Mouse (Mus musculus) erythroid progenitor cell, adult 5-6 weeks (primary cell): ENCODE data around the gene Olfr853. TPM values are rescaled to one million over a fixed set of nuclear protein-coding genes. Genes with fewer than 3 reads are reported as not detected.

Experiments used
- ATAC-seq: replicated peaks from 2 replicates; pipeline ENCODE4 v1.8.0; 2016; ENCODE audit warnings: moderate number of reproducible peaks, mild to moderate bottlenecking, moderate TSS enrichment, inconsistent platforms; ENCODE audit not compliant: poor library complexity, low FRiP score, severe bottlenecking
- total RNA-seq, 2 experiments: library from RNA; stranded (forward) in 1 of 2; stranded (reverse) in 1 of 2; fragments of 150-400 nt in 1 of 2; fragments of 186-747, 209-891 nt in 1 of 2; gene quantifications; 2 replicates each; pipeline versions ENCODE4 v1.2.3 to v1.2.4; 2015 to 2017; ENCODE audit warnings: low replicate concordance in 2 of 2

Olfr853 gene
- total RNA-seq (2015; ENCODE audit: low replicate concordance) (not detected in 2 replicates), total RNA-seq (2017; ENCODE audit: low replicate concordance) (not detected in 2 replicates)

DNA sequence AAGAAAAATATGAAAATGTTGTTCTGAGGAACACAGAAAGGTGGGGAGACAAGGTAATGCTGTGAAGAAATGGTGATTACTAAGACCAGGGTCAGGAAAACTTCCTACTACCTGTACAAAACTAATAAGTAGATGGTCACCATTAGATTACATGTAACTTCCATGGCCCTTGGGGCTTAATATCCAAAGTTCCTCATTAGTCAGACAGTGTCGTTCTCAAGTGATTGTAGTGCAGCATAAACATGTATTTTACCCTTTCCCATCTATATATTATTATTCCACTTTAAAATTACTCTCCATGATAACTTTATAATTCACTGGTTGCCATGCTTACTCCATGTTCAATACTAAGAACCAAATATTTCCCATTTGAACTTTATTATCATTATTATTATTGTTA is at the start of gene Olfr853:
Olfr853 (minus strand) TSS at position 101 of the 400 bp plus-strand sequence.
- ATAC-seq: no peak

- no peak for ATAC-seq
Measured at GRCm38 (mm10) chr9:19582317-19582716, 41.4 kb upstream of the Olfr853 start, which contains the start of gene Olfr855. TSS of gene Olfr855 (plus strand) at chr9:19582617.

DNA sequence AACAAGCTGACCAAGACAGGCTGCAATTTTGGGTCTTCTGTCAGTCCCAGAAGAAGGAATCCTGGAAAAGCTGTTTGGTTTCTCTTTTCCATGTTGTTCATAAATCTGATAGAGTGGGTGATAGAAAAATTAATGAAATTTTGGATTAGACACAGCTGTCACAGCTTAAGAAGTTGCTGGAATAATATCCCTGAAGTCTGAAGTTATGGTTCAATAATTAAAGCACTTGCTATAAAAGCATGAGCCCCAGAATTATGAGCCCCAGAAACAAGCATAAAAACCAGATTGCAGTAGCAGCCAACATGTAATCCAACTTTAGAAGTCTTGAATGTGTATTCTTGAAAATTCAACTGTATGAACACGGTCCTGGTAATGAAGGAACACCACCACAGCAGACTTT is 26.4 kb upstream of the Olfr853 start, which contains the start of gene Olfr854:
Olfr854 (minus strand) TSS at position 101 of the 400 bp plus-strand sequence.
- no peak for ATAC-seq

DNA sequence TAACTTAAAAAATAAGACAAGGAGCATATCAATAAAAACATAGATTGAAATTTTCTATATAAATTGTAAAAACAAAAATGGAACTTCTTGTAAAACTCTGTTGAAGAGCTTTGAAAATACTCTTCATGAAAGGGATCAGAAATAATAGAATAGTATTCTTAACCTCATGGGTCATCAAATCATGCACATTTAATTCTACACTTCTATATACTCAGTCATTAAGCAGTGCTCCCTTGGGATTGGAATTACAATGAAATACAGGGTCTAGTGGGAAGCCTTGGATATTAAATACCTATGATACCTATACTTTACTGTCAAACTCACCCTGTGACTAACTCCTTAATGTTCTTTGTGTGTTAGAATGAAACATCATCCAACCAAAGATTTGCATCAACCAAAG is 47.9 kb downstream of the Olfr853 start, which contains the start of gene Olfr851:
Olfr851 (plus strand) TSS at position 301 of the 400 bp plus-strand sequence.
- no peak for ATAC-seq

Other genes with a start within 250 kb of the Olfr853 start
- gene Olfr844, start 224.7 kb downstream of the Olfr853 start, total RNA-seq (2015; ENCODE audit: low replicate concordance): not detected in 2 replicates
- not detected in 2 replicates for gene Olfr844, start 224.7 kb downstream of the Olfr853 start, total RNA-seq (2017; ENCODE audit: low replicate concordance)
- gene Olfr845, start 204.6 kb downstream of the Olfr853 start, total RNA-seq (2015; ENCODE audit: low replicate concordance): not detected in 2 replicates
- gene Olfr845, start 204.6 kb downstream of the Olfr853 start, total RNA-seq (2017; ENCODE audit: low replicate concordance): not detected in 2 replicates
- gene Olfr846, start 177.1 kb downstream of the Olfr853 start, total RNA-seq (2015; ENCODE audit: low replicate concordance): not detected in 2 replicates
- not detected in 2 replicates for gene Olfr846, start 177.1 kb downstream of the Olfr853 start, total RNA-seq (2017; ENCODE audit: low replicate concordance)
- not detected in 2 replicates for gene Olfr847, start 162.4 kb downstream of the Olfr853 start, total RNA-seq (2015; ENCODE audit: low replicate concordance)
- gene Olfr847, start 162.4 kb downstream of the Olfr853 start, total RNA-seq (2017; ENCODE audit: low replicate concordance): not detected in 2 replicates
- not detected in 2 replicates for gene Olfr849, start 100.8 kb downstream of the Olfr853 start, total RNA-seq (2015; ENCODE audit: low replicate concordance)
- gene Olfr849, start 100.8 kb downstream of the Olfr853 start, total RNA-seq (2017; ENCODE audit: low replicate concordance): not detected in 2 replicates
- not detected in 2 replicates for gene Olfr850, start 62.8 kb downstream of the Olfr853 start, total RNA-seq (2015; ENCODE audit: low replicate concordance)
- gene Olfr850, start 62.8 kb downstream of the Olfr853 start, total RNA-seq (2017; ENCODE audit: low replicate concordance): not detected in 2 replicates
- gene Olfr851, start 47.8 kb downstream of the Olfr853 start, total RNA-seq (2015; ENCODE audit: low replicate concordance): not detected in 2 replicates
- not detected in 2 replicates for gene Olfr851, start 47.8 kb downstream of the Olfr853 start, total RNA-seq (2017; ENCODE audit: low replicate concordance)
- gene Olfr854, start 26.3 kb upstream of the Olfr853 start, total RNA-seq (2015; ENCODE audit: low replicate concordance): not detected in 2 replicates
- not detected in 2 replicates for gene Olfr854, start 26.3 kb upstream of the Olfr853 start, total RNA-seq (2017; ENCODE audit: low replicate concordance)
- not detected in 2 replicates for gene Olfr855, start 41.5 kb upstream of the Olfr853 start, total RNA-seq (2015; ENCODE audit: low replicate concordance)
- not detected in 2 replicates for gene Olfr855, start 41.5 kb upstream of the Olfr853 start, total RNA-seq (2017; ENCODE audit: low replicate concordance)
- gene Zfp317, start 81.0 kb upstream of the Olfr853 start, total RNA-seq (2015; ENCODE audit: low replicate concordance): 5.8 and 7.5 TPM in 2 replicates
- 4.3 and 11.3 TPM in 2 replicates for gene Zfp317, start 81.0 kb upstream of the Olfr853 start, total RNA-seq (2017; ENCODE audit: low replicate concordance)
- not detected in 2 replicates for gene Olfr857, start 168.4 kb upstream of the Olfr853 start, total RNA-seq (2015; ENCODE audit: low replicate concordance)
- not detected in 2 replicates for gene Olfr857, start 168.4 kb upstream of the Olfr853 start, total RNA-seq (2017; ENCODE audit: low replicate concordance)
- gene Olfr58, start 239.2 kb upstream of the Olfr853 start, total RNA-seq (2015; ENCODE audit: low replicate concordance): not detected in 2 replicates
- not detected in 2 replicates for gene Olfr58, start 239.2 kb upstream of the Olfr853 start, total RNA-seq (2017; ENCODE audit: low replicate concordance)